Mouse (Mus musculus) lung, postnatal 36 days (tissue): ENCODE measurements at regions not wholly inside any gene's neighbourhood (a gene's known extent, or its start where the extent isn't known, plus 50 kb on each side); places are given as distances from the start of the nearest gene placed in this dataset.

Source experiments
- DNase-seq: peaks from one replicate; pipeline ENCODE4 v3.0.0; 2022; ENCODE audit warnings: mixed read lengths

- no peak for DNase-seq
Measured at GRCm38 (mm10) chr15:97125836-97126822, 70.4 kb upstream of the Slc38a4 start.

GRCm38 (mm10) chr15:97122263-97122662 lies 66.5 kb upstream of the Slc38a4 start:
- no peak for DNase-seq

GRCm38 (mm10) chr15:97112452-97113200 lies 56.9 kb upstream of the Slc38a4 start:
- no peak for DNase-seq

GRCm38 (mm10) chr15:97111320-97112192 lies 55.8 kb upstream of the Slc38a4 start:
- DNase-seq = no peak

- no peak for DNase-seq
Measured at GRCm38 (mm10) chr15:97107779-97108178, 52.0 kb upstream of the Slc38a4 start.

GRCm38 (mm10) chr15:97106556-97106955 lies 50.8 kb upstream of the Slc38a4 start:
- no peak for DNase-seq
